ENCODE assay signal across 1 mouse cellular context in the genomic region with DNA sequence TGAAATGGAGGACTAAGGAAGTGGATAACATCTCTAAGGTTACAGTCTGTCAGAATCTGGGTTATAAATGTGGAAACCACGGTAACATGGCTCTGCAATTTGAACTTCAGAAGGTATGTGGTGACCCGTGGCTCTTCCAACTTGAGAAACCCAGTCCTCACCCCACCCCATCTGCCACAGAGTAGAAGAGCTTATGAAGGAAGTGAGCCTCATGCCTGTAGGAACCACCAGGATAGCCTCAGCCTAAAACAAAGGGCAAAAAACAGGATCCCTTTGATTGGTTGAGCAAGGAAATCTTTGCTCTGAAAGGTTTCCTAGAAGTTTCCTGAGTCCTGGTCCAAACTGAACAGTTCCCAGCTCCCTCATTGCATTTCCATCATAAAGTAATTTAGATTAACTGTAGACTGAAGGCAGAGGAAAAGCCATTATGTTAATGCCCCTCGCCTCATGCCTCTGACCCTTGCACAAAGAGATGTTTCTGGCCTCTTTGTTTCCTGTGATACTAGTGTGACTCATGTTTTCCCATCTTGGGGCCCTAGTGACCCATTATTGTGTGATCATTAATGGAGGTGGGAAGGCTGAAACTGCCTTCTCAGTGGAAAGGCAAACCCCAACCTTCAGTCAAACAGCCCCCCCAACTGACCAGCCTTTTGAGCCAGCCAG.
TF ChIP-seq lines count a peak whose summit lies in the region.

No protein-coding gene starts in this region.

TF ChIP-seq in MEL, 35 proteins besides CTCF, POLR2A, EP300 and RAD21:
- TF ChIP-seq MEF2A (IDR thresholded peaks at IDR 0.05; ENCODE audit: extremely low read depth, insufficient replicate concordance, low read depth, low read length, poor library complexity, severe bottlenecking) (no peak), JUND (IDR thresholded peaks at IDR 0.05; ENCODE audit: low read depth, low read length) (0 out of 2 replicates have a peak, but pooled peaks have one; percentile 15)
